7 mouse cellular contexts compared by ENCODE assay signal in genomic region chr4:57064830-57065229, GRCm38 (mm10).
A peak's percentile ranks its signal among the peaks of the same experiment; 100 is the strongest.
DNase-seq lines count a peak whose midpoint lies in the region; ATAC-seq and TF ChIP-seq lines count a peak whose summit lies in the region.

No protein-coding gene starts in this region.

- no peak for TF ChIP-seq CTCF in liver, embryonic 14.5 days (IDR thresholded peaks at IDR 0.05; ENCODE audit: low read depth)
- TF ChIP-seq CTCF in stomach, postnatal 0 days (IDR thresholded peaks at IDR 0.05; ENCODE audit: low read depth): no peak

- WGBS in forebrain, embryonic 14.5 days: 10% methylated on average over 2 of the region's 2 CpGs
- 44% methylated on average over 2 of the region's 2 CpGs for WGBS in liver, embryonic 14.5 days (ENCODE audit: insufficient replicate concordance)
- 25% methylated on average over 2 of the region's 2 CpGs for WGBS in stomach, postnatal 0 days

- intact Hi-C loops in left cerebral cortex, postnatal 4 days (cut with DNase I): no loop called here
- intact Hi-C loops in left cerebral cortex, postnatal 14 days (cut with DNase I): loop anchor here (2.0 kb wide), 1 partner anchor 78 kb away; the partner anchor contains the start of gene Epb41l4b

- H3K4me2 ChIP-seq in forebrain, embryonic 14.5 days (ENCODE audit: low read length): no peak overlapping the region
- H3K4me2 ChIP-seq in liver, embryonic 14.5 days (ENCODE audit: low read depth): no peak overlapping the region
- no peak overlapping the region for H3K4me2 ChIP-seq in stomach, postnatal 0 days (replicated peaks; ENCODE audit: low read depth)

- no peaks in the 10 kb centered on the region for H3K27me3 ChIP-seq in forebrain, embryonic 14.5 days (replicated peaks; ENCODE audit: control insufficient read depth, insufficient read depth, low read length)
- H3K27me3 ChIP-seq in liver, embryonic 14.5 days (ENCODE audit: control insufficient read depth, insufficient read depth, low read length): no peaks in the 10 kb centered on the region
- no peaks in the 10 kb centered on the region for H3K27me3 ChIP-seq in stomach, postnatal 0 days (ENCODE audit: control insufficient read depth, insufficient read depth, low read length)

- H3K4me1 ChIP-seq in forebrain, embryonic 14.5 days (ENCODE audit: control insufficient read depth, insufficient read depth, low read length): peaks cover 6% of the 10 kb centered on the region; the same call in 1 of the 2 replicates
- H3K4me1 ChIP-seq in liver, embryonic 14.5 days (replicated peaks; ENCODE audit: control insufficient read depth in 2 of 2, insufficient read depth in 2 of 2, low read length in 1 of 2): peaks cover 0 to 5% of the 10 kb centered on the region in 2 experiments; a peak in 1 of 4 replicates
- no peaks in the 10 kb centered on the region for H3K4me1 ChIP-seq in stomach, postnatal 0 days (replicated peaks; ENCODE audit: control insufficient read depth, insufficient read depth)

- no peak overlapping the region for H3K4me3 ChIP-seq in forebrain, embryonic 14.5 days (ENCODE audit: low read depth, low read length)
- H3K4me3 ChIP-seq in liver, embryonic 14.5 days (ENCODE audit: insufficient read depth in 1 of 2, low read depth in 2 of 2, low read length in 2 of 2): no peak overlapping the region
- H3K4me3 ChIP-seq in stomach, postnatal 0 days (ENCODE audit: low read depth, low read length): no peak overlapping the region

- H3K9ac ChIP-seq in forebrain, embryonic 14.5 days (ENCODE audit: low read length): no peak overlapping the region
- no peak overlapping the region for H3K9ac ChIP-seq in liver, embryonic 14.5 days (replicated peaks)
- no peak overlapping the region for H3K9ac ChIP-seq in stomach, postnatal 0 days (ENCODE audit: low read length)

- no peak for TF ChIP-seq EP300 in liver, embryonic 14.5 days (IDR thresholded peaks at IDR 0.05; ENCODE audit: low read depth)
- TF ChIP-seq EP300 in stomach, postnatal 0 days (optimal IDR thresholded peaks at IDR 0.05): no peak

- no peak overlapping the region for H3K27ac ChIP-seq in forebrain, embryonic 14.5 days (ENCODE audit: low read depth, low read length)
- no peak overlapping the region for H3K27ac ChIP-seq in liver, embryonic 14.5 days
- H3K27ac ChIP-seq in stomach, postnatal 0 days (replicated peaks): peak overlapping the region; percentile 8; the same call in 1 of the 2 replicates

- peak; percentile 33 for DNase-seq in left cerebral cortex, postnatal 4 days
- no peak for DNase-seq in left cerebral cortex, postnatal 14 days (ENCODE audit: low spot score in 2 of 2)
- no peak for DNase-seq in forebrain, embryonic 14.5 days (ENCODE audit: low spot score)
- no peak for DNase-seq in liver, embryonic 14.5 days (ENCODE audit: low read depth in 3 of 3, low spot score in 3 of 3)
- DNase-seq in stomach, postnatal 0 days (ENCODE audit: low spot score): no peak
- DNase-seq in layer of hippocampus, postnatal 14 days (ENCODE audit: low spot score in 2 of 2): no peak

- no peaks in the 10 kb centered on the region for H3K36me3 ChIP-seq in forebrain, embryonic 14.5 days (ENCODE audit: control insufficient read depth, insufficient read depth, low read length)
- H3K36me3 ChIP-seq in liver, embryonic 14.5 days (replicated peaks; ENCODE audit: control insufficient read depth, insufficient read depth, low read depth): no peaks in the 10 kb centered on the region
- H3K36me3 ChIP-seq in stomach, postnatal 0 days (ENCODE audit: control insufficient read depth, insufficient read depth, low read length): no peaks in the 10 kb centered on the region

- no peaks in the 10 kb centered on the region for H3K9me3 ChIP-seq in forebrain, embryonic 14.5 days (replicated peaks; ENCODE audit: control insufficient read depth, low read length)
- no peaks in the 10 kb centered on the region for H3K9me3 ChIP-seq in liver, embryonic 14.5 days (ENCODE audit: control insufficient read depth, low read length)
- H3K9me3 ChIP-seq in stomach, postnatal 0 days (ENCODE audit: control insufficient read depth, low read length): no peaks in the 10 kb centered on the region

- peak; percentile 14; the same call in 1 of the 2 replicates for ATAC-seq in forebrain, embryonic 14.5 days
- ATAC-seq in liver, embryonic 14.5 days (ENCODE audit: insufficient read depth): 0 out of 2 replicates have a peak, but pooled peaks have one; percentile 8
- ATAC-seq in stomach, postnatal 0 days (ENCODE audit: low FRiP score, low TSS enrichment): peak; percentile 24; the same call in 1 of the 2 replicates
- ATAC-seq in megakaryocyte-erythroid progenitor cell, adult 5-6 weeks (replicated peaks; ENCODE audit: low FRiP score, low TSS enrichment, poor library complexity, severe bottlenecking): no peak
